Mouse (Mus musculus): ENCODE data around the gene Klhl12. TPM values are rescaled to one million over a fixed set of nuclear protein-coding genes. Genes with fewer than 3 reads are reported as not detected.

Klhl12 gene
- polyA plus RNA-seq, 1 experiment from 2014 or later = 17.4 TPM

GRCm38 (mm10) chr1:134450201-134450600 lies 5.1 kb upstream of the Klhl12 start:
- Histone ChIP-seq H3K27me3 (ENCODE audit: control insufficient read depth, insufficient read depth, low read length) (no peaks in the 10 kb centered on the region), H3K9ac (ENCODE audit: low read length) (no peak overlapping the region), H3K4me3 (ENCODE audit: control insufficient read depth in 1 of 2, insufficient read depth in 1 of 2, low read depth in 1 of 2, low read length in 2 of 2) (no peak overlapping the region), H3K4me2 (ENCODE audit: low read length) (no peak overlapping the region), H3K27ac (replicated peaks in 1 of 2; ENCODE audit: control insufficient read depth in 1 of 2, insufficient read depth in 1 of 2, low read depth in 2 of 2, low read length in 2 of 2) (no peak overlapping the region), H3K4me1 (ENCODE audit: control insufficient read depth in 2 of 2, insufficient read depth in 2 of 2, low read length in 2 of 2) (peaks cover 0 to 6% of the 10 kb centered on the region in 2 experiments; a peak in 1 of 4 replicates), H3K36me3 (ENCODE audit: control insufficient read depth, insufficient read depth, low read length) (no peaks in the 10 kb centered on the region), H3K9me3 (ENCODE audit: control insufficient read depth, low read length) (no peaks in the 10 kb centered on the region)
- 83% methylated on average over 4 of the region's 4 CpGs for WGBS
- no peak for ATAC-seq (ENCODE audit: insufficient number of reproducible peaks, insufficient read depth, low FRiP score, low read depth)

DNA sequence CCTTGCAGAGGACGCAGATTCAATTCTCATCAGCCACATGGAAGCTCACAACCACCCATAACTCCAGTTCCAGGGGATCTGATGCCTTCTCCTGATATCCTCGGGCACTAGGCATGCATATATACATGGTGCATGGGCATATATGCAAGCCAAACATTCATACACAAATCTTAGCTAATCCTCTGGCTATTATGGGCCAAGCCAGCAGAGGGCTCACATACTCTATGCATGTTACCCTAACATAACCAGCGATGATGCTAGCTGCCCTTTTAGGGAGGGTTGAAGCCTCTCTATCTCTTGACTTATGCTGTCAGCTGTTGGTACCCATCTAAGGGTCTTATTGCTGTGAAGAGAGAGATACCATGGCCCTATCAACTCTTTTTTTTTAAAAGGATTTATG lies 4.3 kb upstream of the Klhl12 start:
- ATAC-seq (ENCODE audit: insufficient number of reproducible peaks, insufficient read depth, low FRiP score, low read depth) = no peak
- no peaks in the 10 kb centered on the region for H3K27me3 ChIP-seq (ENCODE audit: control insufficient read depth, insufficient read depth, low read length)
- H3K27ac ChIP-seq (replicated peaks in 1 of 2; ENCODE audit: control insufficient read depth in 1 of 2, insufficient read depth in 1 of 2, low read depth in 2 of 2, low read length in 2 of 2) = no peak overlapping the region
- no peaks in the 10 kb centered on the region for H3K9me3 ChIP-seq (ENCODE audit: control insufficient read depth, low read length)
- H3K4me2 ChIP-seq (ENCODE audit: low read length) = no peak overlapping the region
- WGBS = 38% methylated on average over 3 of the region's 3 CpGs
- H3K4me1 ChIP-seq (ENCODE audit: control insufficient read depth in 2 of 2, insufficient read depth in 2 of 2, low read length in 2 of 2) = peaks cover 0 to 8% of the 10 kb centered on the region in 2 experiments; a peak in 2 of 4 replicates
- no peaks in the 10 kb centered on the region for H3K36me3 ChIP-seq (ENCODE audit: control insufficient read depth, insufficient read depth, low read length)
- H3K4me3 ChIP-seq (ENCODE audit: control insufficient read depth in 1 of 2, insufficient read depth in 1 of 2, low read depth in 1 of 2, low read length in 2 of 2) = no peak overlapping the region
- H3K9ac ChIP-seq (ENCODE audit: low read length) = no peak overlapping the region

DNA sequence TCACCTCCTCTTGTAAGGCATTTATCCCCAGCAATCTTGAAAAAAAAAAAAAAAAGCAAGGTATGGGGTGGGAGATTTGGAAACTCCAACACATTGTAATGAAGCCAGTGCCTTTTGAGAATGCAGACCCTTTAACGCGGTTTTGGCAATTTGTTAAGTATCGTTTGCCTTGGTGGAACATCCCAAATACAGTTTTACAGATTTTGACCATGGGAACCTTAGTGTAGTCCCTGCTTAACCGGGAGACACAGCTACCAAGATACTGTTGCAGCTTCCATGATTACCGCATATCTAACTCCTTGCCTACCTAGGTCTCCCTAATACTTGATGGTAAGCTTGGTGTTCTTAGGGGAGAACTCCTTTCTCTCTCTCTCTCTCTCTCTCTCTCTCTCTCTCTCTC lies 729 bp downstream of the Klhl12 start:
- no peaks in the 10 kb centered on the region for H3K27me3 ChIP-seq (ENCODE audit: control insufficient read depth, insufficient read depth, low read length)
- peak overlapping the region; percentile 96 for H3K9ac ChIP-seq (ENCODE audit: low read length)
- peaks cover 26% of the 10 kb centered on the region for H3K36me3 ChIP-seq (ENCODE audit: control insufficient read depth, insufficient read depth, low read length)
- WGBS = 13% methylated on average over 5 of the region's 5 CpGs
- no peak for ATAC-seq (ENCODE audit: insufficient number of reproducible peaks, insufficient read depth, low FRiP score, low read depth)
- peaks cover 0 to 16% of the 10 kb centered on the region in 2 experiments; a peak in 2 of 4 replicates for H3K4me1 ChIP-seq (ENCODE audit: control insufficient read depth in 2 of 2, insufficient read depth in 2 of 2, low read length in 2 of 2)
- H3K4me2 ChIP-seq (ENCODE audit: low read length) = peak overlapping the region; percentile 86
- H3K4me3 ChIP-seq (ENCODE audit: control insufficient read depth in 1 of 2, insufficient read depth in 1 of 2, low read depth in 1 of 2, low read length in 2 of 2) = peak overlapping the region; percentile 65 to 95; a peak in 3 of 4 replicates
- no peaks in the 10 kb centered on the region for H3K9me3 ChIP-seq (ENCODE audit: control insufficient read depth, low read length)
- no peak overlapping the region for H3K27ac ChIP-seq (replicated peaks in 1 of 2; ENCODE audit: control insufficient read depth in 1 of 2, insufficient read depth in 1 of 2, low read depth in 2 of 2, low read length in 2 of 2)

- WGBS = 86% methylated on average over 7 of the region's 7 CpGs
- Histone ChIP-seq H3K4me1 (ENCODE audit: control insufficient read depth in 2 of 2, insufficient read depth in 2 of 2, low read length in 2 of 2) (peaks cover 0 to 16% of the 10 kb centered on the region in 2 experiments; a peak in 2 of 4 replicates), H3K4me2 (ENCODE audit: low read length) (no peak overlapping the region), H3K36me3 (ENCODE audit: control insufficient read depth, insufficient read depth, low read length) (peaks cover 44% of the 10 kb centered on the region), H3K9ac (ENCODE audit: low read length) (no peak overlapping the region), H3K4me3 (ENCODE audit: control insufficient read depth in 1 of 2, insufficient read depth in 1 of 2, low read depth in 1 of 2, low read length in 2 of 2) (no peak overlapping the region), H3K27me3 (ENCODE audit: control insufficient read depth, insufficient read depth, low read length) (no peaks in the 10 kb centered on the region), H3K27ac (replicated peaks in 1 of 2; ENCODE audit: control insufficient read depth in 1 of 2, insufficient read depth in 1 of 2, low read depth in 2 of 2, low read length in 2 of 2) (no peak overlapping the region), H3K9me3 (ENCODE audit: control insufficient read depth, low read length) (no peaks in the 10 kb centered on the region)
- ATAC-seq (ENCODE audit: insufficient number of reproducible peaks, insufficient read depth, low FRiP score, low read depth) = no peak
These were observed 2.9 kb downstream of the Klhl12 start for GRCm38 (mm10) chr1:134458139-134458727.

DNA sequence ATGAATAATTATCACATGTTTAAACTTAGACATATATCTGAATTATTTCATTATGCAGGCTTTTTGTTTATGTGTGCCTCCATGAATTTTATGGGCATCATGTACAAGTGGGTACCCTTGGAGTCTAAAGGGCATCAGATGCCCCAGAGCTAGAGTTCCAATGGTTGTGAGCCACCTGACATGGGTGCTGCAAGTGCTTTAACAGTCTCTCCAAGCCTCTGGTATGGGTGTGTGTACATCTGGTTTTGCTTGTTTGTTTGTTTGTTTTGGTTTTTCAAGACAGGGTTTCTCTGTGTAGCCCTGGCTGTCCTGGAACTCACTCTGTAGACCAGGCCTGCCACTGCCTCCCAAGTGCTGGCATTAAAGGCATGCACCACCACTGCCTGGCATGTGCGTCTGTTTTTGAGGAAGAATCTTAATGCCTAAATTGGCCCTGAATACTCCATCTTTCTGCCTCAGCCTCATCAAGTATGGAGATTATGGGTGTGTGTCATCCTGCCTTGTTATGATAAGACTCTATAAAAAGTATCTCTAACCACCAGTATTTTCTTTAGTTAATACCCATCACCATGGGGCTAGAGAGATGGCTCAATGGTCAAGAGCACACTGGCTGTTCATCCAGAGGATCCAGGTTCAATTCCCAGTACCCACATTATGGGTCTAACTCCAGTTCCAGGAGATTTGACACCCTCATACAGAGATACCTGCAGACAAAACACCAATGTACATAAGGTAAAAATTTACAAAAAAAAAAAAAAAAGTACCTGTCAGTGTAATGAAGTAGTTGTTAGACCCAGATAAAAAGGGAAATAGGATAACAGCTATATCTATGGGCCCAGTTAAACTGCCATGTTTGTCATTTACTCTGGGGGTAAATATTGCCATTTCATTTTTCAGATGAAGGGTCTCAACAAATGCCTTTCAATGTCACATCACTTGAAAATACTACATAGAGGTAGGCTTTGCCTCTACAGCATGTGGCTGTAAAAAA lies 5.3 kb downstream of the Klhl12 start:
- Histone ChIP-seq H3K36me3 (ENCODE audit: control insufficient read depth, insufficient read depth, low read length) (peaks cover 64% of the 10 kb centered on the region), H3K27ac (replicated peaks in 1 of 2; ENCODE audit: control insufficient read depth in 1 of 2, insufficient read depth in 1 of 2, low read depth in 2 of 2, low read length in 2 of 2) (no peak overlapping the region), H3K9ac (ENCODE audit: low read length) (no peak overlapping the region), H3K27me3 (ENCODE audit: control insufficient read depth, insufficient read depth, low read length) (no peaks in the 10 kb centered on the region), H3K4me2 (ENCODE audit: low read length) (no peak overlapping the region), H3K4me1 (ENCODE audit: control insufficient read depth in 2 of 2, insufficient read depth in 2 of 2, low read length in 2 of 2) (peaks cover 0 to 10% of the 10 kb centered on the region in 2 experiments; a peak in 2 of 4 replicates), H3K9me3 (ENCODE audit: control insufficient read depth, low read length) (no peaks in the 10 kb centered on the region), H3K4me3 (ENCODE audit: control insufficient read depth in 1 of 2, insufficient read depth in 1 of 2, low read depth in 1 of 2, low read length in 2 of 2) (no peak overlapping the region)
- 92% methylated on average over 1 of the region's 1 CpGs for WGBS
- ATAC-seq (ENCODE audit: insufficient number of reproducible peaks, insufficient read depth, low FRiP score, low read depth) = no peak

DNA sequence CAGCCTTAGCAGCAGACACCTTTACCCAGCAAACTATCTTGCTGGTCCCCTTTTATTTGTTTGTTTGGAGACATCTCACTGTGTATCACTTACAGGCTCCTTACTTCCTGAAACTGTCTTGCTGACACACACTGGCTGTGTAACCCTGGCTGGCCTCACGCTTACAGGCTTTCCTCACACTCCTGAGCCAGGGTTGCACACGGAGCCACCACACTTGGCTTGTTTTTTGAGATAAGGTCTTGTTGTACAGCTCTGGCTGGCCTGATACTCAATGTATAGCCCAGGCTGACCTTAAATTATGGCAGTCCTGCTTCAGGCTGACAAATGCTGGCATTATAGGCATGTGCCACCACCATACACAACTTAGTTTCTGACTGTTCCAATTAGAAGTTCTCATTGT lies 29.3 kb downstream of the Klhl12 start:
- no peak overlapping the region for H3K9ac ChIP-seq (ENCODE audit: low read length)
- 82% methylated on average over 2 of the region's 2 CpGs for WGBS
- H3K9me3 ChIP-seq (ENCODE audit: control insufficient read depth, low read length) = no peaks in the 10 kb centered on the region
- H3K4me2 ChIP-seq (ENCODE audit: low read length) = no peak overlapping the region
- H3K4me1 ChIP-seq (ENCODE audit: control insufficient read depth in 2 of 2, insufficient read depth in 2 of 2, low read length in 2 of 2) = no peaks in the 10 kb centered on the region
- no peak overlapping the region for H3K27ac ChIP-seq (replicated peaks in 1 of 2; ENCODE audit: control insufficient read depth in 1 of 2, insufficient read depth in 1 of 2, low read depth in 2 of 2, low read length in 2 of 2)
- no peaks in the 10 kb centered on the region for H3K27me3 ChIP-seq (ENCODE audit: control insufficient read depth, insufficient read depth, low read length)
- ATAC-seq (ENCODE audit: insufficient number of reproducible peaks, insufficient read depth, low FRiP score, low read depth) = no peak
- peaks cover 75% of the 10 kb centered on the region for H3K36me3 ChIP-seq (ENCODE audit: control insufficient read depth, insufficient read depth, low read length)
- no peak overlapping the region for H3K4me3 ChIP-seq (ENCODE audit: control insufficient read depth in 1 of 2, insufficient read depth in 1 of 2, low read depth in 1 of 2, low read length in 2 of 2)

GRCm38 (mm10) chr1:134490903-134491801 lies 35.8 kb downstream of the Klhl12 start:
- WGBS = 91% methylated on average over 6 of the region's 6 CpGs
- no peak overlapping the region for H3K4me2 ChIP-seq (ENCODE audit: low read length)
- no peak overlapping the region for H3K27ac ChIP-seq (replicated peaks in 1 of 2; ENCODE audit: control insufficient read depth in 1 of 2, insufficient read depth in 1 of 2, low read depth in 2 of 2, low read length in 2 of 2)
- ATAC-seq (ENCODE audit: insufficient number of reproducible peaks, insufficient read depth, low FRiP score, low read depth) = no peak
- no peak overlapping the region for H3K9ac ChIP-seq (ENCODE audit: low read length)
- no peaks in the 10 kb centered on the region for H3K9me3 ChIP-seq (ENCODE audit: control insufficient read depth, low read length)
- H3K27me3 ChIP-seq (ENCODE audit: control insufficient read depth, insufficient read depth, low read length) = no peaks in the 10 kb centered on the region
- H3K36me3 ChIP-seq (ENCODE audit: control insufficient read depth, insufficient read depth, low read length) = peaks cover 44% of the 10 kb centered on the region
- H3K4me1 ChIP-seq (ENCODE audit: control insufficient read depth in 2 of 2, insufficient read depth in 2 of 2, low read length in 2 of 2) = peaks cover 6 to 15% of the 10 kb centered on the region in 2 experiments
- H3K4me3 ChIP-seq (ENCODE audit: control insufficient read depth in 1 of 2, insufficient read depth in 1 of 2, low read depth in 1 of 2, low read length in 2 of 2) = no peak overlapping the region

All from heart, embryonic 14.5 days (tissue).